Mouse (Mus musculus) lung, postnatal 4 days (tissue): ENCODE data around the gene Hist1h4f.

ENCODE experiments used
- DNase-seq, 2 experiments: peaks; one replicate each; pipeline ENCODE4 v3.0.0; 2021

The Hist1h4f gene

DNA sequence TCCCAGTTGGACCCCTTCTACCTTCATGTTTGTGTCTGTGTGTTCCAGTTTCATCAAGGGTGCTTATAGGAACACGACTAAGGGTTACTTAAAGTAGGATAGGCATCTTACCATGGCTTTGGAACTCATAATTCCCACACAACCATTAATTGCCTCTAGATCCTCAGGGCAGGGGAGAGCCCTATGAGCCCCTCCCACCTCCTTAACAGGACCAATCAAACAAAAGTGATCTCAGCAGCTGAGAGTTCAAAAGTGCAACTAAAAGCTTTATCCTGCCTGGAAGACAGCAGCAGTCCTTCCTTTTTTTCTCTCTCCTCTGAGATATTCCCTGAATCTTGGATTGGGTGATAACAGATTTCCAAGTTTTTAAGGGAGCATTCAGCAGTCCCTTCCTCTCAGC, 41.3 kb downstream of the Hist1h4f start:
- no peak for DNase-seq

DNA sequence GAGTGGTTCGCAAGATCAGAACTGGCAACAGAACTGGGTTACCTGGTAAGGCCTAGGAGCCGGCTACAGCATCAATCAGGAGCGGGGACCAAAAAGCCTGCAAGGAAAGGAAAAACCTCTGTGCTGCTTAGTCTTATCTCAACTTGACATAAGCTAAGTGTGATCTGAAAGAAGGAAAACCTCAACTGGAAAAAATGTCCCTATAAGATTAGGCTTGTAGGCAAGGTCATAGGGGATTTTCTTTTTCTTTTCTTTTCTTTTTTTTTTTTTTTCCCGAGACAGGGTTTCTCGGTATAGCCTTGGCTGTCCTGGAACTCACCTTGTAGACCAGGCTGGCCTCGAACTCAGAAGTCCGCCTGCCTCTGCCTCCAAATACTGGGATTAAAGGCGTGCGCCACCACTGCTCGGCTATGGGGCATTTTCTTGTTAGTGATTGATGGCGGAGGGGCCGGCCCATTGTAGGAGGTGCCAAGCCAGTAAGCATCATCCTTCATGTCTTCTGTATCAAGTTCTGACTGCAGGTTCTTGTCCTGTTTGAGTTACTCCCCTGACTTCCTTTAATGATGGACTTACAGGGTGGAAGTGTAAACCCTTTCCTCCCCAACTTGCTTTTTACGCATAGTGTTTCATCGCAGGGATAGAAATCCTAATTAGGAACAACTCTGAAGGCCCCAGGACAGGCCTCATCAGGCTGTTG, 44.5 kb downstream of the Hist1h4f start:
- no peak for DNase-seq

DNA sequence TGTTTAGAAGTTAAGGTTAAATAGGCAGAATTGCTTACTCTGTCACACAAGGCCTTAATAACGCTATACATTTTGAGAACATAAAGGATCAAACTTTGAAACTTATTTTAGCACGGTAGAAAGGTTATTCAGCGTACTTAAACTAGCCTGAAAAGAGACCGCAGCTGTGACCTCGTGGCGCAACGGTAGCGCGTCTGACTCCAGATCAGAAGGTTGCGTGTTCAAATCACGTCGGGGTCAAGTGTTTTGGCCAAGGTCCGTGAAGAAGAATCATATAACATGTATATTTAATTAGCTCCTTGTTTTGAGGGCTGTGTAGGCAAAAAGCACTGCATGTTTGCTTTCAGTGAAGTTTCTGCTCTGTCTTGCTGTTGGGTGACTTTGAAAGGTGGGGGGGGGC, 45.1 kb downstream of the Hist1h4f start:
- DNase-seq: peak; percentile 37 to 67

DNA sequence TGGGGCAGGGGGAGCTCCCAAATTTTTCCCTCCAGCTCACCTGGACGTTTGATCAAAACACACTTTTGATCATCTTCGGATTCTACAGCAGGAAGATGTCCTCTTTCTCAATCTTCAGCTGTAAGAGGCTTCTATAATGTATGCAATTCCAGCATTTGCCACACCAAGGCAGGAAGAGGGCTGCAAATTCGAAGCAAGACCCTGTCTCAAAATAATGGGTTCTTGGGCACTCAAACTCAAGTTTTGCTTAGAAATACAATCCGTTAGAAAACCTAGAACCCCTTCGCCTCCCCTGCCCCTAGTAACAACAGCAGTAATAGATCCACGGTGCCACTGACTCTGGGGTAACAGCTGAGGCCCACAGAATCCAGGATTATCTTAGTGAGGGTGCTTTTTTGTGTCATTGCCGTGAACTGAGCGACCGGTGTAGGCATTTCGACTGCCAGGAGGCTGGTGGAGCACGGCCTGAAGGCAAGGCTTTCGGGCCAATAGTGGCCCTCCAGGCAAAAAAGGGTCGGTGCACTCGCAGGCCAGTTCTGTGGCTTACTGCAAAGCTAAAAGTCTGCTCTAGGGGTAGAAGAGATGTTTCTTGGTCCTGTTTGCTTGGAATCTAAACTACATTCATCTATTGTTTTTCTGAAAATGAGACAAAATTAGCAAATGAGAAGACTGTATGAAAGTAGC, 45.6 kb downstream of the Hist1h4f start:
- no peak for DNase-seq

DNA sequence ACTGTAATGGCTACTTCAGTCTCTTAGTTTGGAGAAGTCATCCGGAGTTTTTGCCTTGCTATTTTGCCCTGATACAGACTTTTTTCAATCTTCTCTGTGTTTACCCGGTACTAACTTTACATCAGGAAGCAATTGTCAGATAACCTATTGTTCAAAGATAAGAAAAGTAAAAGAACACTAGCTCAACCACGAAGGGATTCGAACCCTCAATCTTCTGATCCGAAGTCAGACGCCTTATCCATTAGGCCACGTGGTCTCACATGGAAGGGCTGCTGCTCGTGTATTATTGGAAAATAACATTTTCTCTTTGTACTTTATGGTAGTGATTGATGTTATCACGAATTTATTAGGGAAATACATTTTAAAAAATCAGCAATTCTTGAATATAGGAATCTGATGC, 47.7 kb downstream of the Hist1h4f start:
- peak in 1 of 2 experiments; percentile 64 for DNase-seq

DNA sequence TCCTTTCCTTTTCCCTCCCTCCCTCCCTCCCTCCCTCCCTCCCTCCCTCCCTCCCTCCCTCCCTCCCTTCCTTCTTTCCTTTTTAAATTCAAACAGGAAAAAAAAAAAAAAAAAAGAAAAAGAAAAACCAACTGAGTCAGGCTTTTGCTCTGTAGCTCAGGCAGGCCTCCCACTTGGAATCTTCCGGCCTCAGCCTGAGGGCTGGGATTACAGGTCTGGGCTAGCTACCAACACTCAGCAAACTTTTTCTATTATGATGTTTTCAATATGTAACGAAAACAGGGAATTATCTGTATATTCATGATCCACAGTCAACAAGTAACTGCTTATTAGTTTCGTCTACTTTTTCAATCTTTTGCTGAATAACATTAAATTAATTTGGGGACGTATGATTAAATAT, 48.5 kb downstream of the Hist1h4f start:
- DNase-seq: no peak

DNA sequence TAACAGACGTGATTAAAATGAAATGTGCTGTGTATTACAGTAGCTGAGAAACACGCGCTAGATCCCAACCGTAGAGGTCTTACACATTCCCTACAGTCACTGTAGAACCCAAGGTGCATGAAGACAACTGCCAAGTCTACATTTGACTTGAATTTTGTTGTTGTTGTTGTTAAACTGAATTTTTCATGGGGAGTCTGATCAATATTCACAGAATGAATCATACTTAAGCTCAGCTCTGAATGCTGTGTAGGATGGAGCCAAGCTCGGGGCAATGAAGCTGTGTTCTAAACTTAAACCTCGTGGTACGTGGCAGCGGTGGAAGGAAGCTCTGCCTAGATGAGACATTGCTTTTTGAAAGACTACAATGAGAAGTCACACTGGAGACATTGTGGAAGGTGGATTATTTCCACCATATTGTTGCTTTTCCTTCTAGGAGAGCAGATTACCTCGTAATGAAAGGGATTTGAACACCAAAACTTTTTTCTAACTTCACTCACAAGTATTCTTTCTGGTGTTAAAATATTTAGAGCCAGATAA, 49.3 kb downstream of the Hist1h4f start:
- no peak for DNase-seq

DNA sequence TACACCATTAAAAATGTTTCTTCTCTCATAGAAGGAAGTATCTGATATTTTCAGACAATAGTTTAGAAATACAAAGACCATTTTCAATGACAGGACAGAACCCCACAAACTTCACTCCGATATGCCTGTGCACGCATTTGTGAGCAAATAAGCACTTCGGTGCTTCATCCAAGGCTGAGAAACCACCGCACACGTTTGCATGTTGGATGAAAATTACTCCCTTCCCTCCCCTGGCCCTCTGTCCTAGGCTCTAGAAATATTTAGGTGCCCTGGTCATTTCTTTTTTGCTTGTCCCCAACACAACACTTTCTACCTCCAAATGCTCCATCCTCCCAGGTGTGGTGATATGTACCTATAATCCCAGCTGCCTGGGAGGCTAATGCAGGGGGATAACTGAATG, 49.9 kb downstream of the Hist1h4f start:
- DNase-seq: no peak
